Mouse (Mus musculus) limb, embryonic 12.5 days (tissue): ENCODE data around the gene Zfp618. TPM values are rescaled to one million over a fixed set of nuclear protein-coding genes. Genes with fewer than 3 reads are reported as not detected.

Source experiments
- ATAC-seq: fragments of 200-750 bp; cut with Nextera tagmentation; 2 replicates; pipeline ENCODE4 v1.8.0; 2017; ENCODE audit warnings: low read depth, moderate TSS enrichment; ENCODE audit not compliant: insufficient number of reproducible peaks, insufficient read depth, low FRiP score, low TSS enrichment
- H3K27ac ChIP-seq: fragments of 300-500 bp; sonication (generic); 2 replicates; pipeline ENCODE4 v1.5.1; 2016; ENCODE audit warnings: mild to moderate bottlenecking, moderate library complexity
- H3K27me3 ChIP-seq: fragments of 300-500 bp; sonication (generic); 2 replicates; pipeline ENCODE4 v1.6.1; 2016; ENCODE audit warnings: mild to moderate bottlenecking, moderate library complexity
- H3K36me3 ChIP-seq: fragments of 300-500 bp; sonication (generic); 2 replicates; pipeline ENCODE4 v1.6.1; 2016; ENCODE audit warnings: mild to moderate bottlenecking, moderate library complexity
- H3K4me1 ChIP-seq: fragments of 300-500 bp; sonication (generic); replicated peaks from 2 replicates; pipeline ENCODE4 v1.6.1; 2016
- H3K4me2 ChIP-seq: fragments of 300-500 bp; sonication (generic); 2 replicates; pipeline ENCODE4 v1.6.1; 2016; ENCODE audit warnings: mild to moderate bottlenecking, moderate library complexity
- H3K4me3 ChIP-seq: fragments of 300-500 bp; sonication (generic); replicated peaks from 2 replicates; pipeline ENCODE4 v1.5.1; 2016; ENCODE audit warnings: mild to moderate bottlenecking
- H3K9ac ChIP-seq: fragments of 300-500 bp; sonication (generic); replicated peaks from 2 replicates; pipeline ENCODE4 v1.6.1; 2016; ENCODE audit warnings: mild to moderate bottlenecking, moderate library complexity
- H3K9me3 ChIP-seq: fragments of 300-500 bp; sonication (generic); 2 replicates; pipeline ENCODE4 v1.6.1; 2016; ENCODE audit warnings: mild to moderate bottlenecking, moderate library complexity
- WGBS: fragments of 180-500 bp; shearing (Covaris S2); methylation state at CpG from one replicate; pipeline ENCODE4 v1.1.7; 2016; 5-methylcytosine and 5-hydroxymethylcytosine counted together
- polyA plus RNA-seq: library from polyadenylated mRNA; unstranded; fragments of >200 nt; fragmentation: Nextera tagmentation; extraction: Ambion mirVana; gene quantifications from 2 replicates; pipeline ENCODE4 v1.2.1, GENCODE M21; 2016

Zfp618 gene
- polyA plus RNA-seq, 1 experiment from 2014 or later: 46.1 TPM

DNA sequence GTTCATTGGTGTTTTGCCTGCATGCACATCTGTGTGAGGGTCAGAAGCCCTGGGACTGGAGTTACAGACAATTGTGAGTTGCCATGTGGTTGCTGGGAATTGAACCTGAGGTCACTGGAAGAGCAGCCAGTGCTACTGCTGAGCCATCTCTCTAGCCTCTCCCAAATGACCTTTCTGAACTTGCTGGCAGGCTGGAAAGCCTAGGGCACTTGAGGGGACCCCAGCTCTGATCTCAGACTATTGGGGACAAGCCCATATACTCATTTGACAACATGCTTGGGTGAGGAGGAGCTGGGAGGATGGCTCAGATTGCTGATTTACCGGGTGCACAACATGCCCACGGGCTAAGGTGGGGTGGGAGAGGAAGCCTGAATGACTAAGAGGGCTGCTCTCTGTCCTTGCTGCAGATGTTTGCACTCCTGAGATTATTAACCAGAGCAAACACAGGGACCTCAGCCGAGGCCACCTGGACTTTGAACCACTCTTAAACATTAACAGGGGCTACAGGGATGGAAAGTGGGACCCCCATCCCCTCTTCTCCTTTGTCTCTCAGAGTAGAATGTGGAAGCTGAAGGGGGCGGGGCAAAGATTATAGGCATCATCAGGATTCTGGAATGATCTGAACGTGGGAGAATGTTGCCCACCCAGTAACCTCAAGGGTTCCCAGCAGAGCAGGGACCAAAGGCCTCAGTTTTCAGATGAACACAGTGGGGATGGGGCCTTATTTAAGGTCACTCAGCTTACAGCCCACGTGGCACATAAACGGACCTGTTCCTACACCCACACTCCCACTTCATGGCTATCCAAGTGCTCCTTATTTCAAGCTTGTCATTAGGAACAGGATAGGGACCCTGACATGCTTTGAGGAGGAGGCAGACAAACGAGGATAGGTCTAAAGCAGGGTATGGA, 191.6 kb downstream of the Zfp618 start:
- Histone ChIP-seq H3K9me3 (no peaks in the 10 kb centered on the region), H3K27me3 (no peaks in the 10 kb centered on the region), H3K27ac (no peak overlapping the region), H3K4me2 (no peak overlapping the region), H3K4me1 (no peaks in the 10 kb centered on the region), H3K36me3 (no peaks in the 10 kb centered on the region), H3K4me3 (no peak overlapping the region), H3K9ac (no peak overlapping the region)
- no peak for ATAC-seq
- 67% methylated on average over 8 of the region's 8 CpGs for WGBS

DNA sequence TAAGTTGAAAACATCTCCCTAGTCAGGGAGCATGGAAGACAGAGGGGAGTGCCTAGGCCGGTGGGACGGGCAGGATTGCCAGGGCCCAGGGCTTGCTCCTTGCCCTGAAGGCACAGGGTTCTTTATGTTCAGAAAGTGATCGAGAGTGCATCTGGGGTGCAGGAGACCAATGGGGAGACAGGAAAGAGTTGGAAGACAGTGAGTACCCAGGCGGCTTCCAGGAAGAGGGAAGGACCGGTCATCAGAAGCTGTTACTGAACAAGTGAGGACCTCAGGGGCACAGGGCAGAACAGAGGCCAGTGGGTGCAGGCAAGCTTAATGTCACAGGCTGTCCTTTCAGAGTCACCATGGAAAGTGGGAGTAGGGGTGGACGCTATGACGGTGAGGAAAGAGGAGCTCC, 192.8 kb downstream of the Zfp618 start:
- Histone ChIP-seq H3K9ac (no peak overlapping the region), H3K4me1 (no peaks in the 10 kb centered on the region), H3K4me3 (no peak overlapping the region), H3K9me3 (no peaks in the 10 kb centered on the region), H3K36me3 (no peaks in the 10 kb centered on the region), H3K27me3 (no peaks in the 10 kb centered on the region), H3K27ac (no peak overlapping the region), H3K4me2 (no peak overlapping the region)
- ATAC-seq: no peak; the same call in 1 of the 2 replicates
- WGBS: 85% methylated on average over 7 of the region's 7 CpGs

DNA sequence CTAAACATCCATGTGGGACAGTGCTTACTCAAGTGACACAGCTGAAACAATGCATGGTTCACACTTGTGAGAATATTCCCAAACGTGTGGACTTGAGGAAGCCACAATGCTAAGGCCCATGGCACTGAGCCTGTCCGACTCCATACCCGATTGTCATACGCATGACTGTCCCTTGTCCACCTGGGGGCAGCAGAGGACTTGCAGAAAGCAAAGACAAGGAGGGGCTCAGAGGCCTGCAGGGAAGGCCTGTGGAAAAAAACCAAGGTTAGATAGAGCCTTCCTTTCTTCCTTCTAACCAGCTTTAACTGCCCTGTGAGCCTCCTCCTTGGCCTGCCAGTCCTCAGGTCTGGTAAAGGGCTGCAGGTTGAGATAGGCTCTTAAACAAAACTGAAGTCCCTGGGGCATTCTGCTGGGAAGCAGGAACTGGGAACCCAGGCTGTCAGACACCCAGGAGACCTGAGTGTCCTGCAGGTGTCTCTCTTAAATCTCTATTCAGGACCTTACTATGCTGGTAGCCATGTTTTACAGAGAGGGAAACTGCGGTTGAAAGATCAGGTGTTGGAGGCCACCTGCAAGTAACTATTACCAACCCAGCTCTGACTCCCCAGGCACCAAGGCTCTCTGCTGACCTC, 193.7 kb downstream of the Zfp618 start:
- Histone ChIP-seq H3K9ac (no peak overlapping the region), H3K4me1 (no peaks in the 10 kb centered on the region), H3K4me3 (no peak overlapping the region), H3K9me3 (no peaks in the 10 kb centered on the region), H3K4me2 (no peak overlapping the region), H3K27me3 (no peaks in the 10 kb centered on the region), H3K27ac (no peak overlapping the region), H3K36me3 (no peaks in the 10 kb centered on the region)
- 14% methylated on average over 5 of the region's 5 CpGs for WGBS
- ATAC-seq: peak; percentile 64; the same call in 1 of the 2 replicates

DNA sequence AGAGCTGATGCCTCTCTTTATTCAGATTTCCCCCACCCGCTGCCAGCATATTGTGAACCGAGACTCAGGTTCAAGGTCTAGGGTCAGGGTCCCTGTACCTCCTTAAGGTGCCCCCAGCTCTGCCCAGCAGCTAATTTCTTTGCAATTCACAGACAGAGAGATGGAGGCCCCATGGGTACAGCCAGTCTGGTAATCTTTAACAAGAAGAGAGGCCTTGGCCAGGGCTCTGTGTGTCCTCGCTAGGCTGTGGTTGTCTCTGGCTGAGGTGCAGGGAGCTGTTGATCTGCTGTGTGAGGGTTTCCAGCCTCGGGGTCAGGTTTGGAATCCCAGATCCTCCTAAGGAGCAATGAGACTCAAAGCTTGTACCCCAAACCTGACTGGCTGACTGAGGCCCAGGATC, 200.3 kb downstream of the Zfp618 start:
- no peak for ATAC-seq
- Histone ChIP-seq H3K27ac (no peak overlapping the region), H3K9ac (no peak overlapping the region)

DNA sequence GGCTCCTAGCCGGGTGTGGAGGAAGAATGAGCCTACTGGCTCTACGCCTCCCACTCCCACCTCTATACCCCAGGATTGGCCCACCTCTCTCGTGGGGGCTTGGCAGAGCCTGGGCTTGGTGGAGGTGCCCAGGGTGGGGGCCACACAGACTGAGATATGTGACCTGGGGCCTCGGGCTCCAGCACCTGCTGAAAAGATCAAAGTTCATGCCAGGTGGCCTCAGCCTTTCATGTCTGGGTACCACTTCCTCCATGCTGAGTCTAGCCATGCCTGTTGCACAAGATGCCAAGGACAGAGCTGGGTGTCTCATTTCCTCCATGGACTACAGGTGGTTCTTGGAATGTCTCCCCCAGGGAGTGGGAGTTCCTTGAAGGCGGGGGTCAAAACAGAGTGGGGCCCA, 200.9 kb downstream of the Zfp618 start:
- H3K27ac ChIP-seq: no peak overlapping the region
- H3K9ac ChIP-seq: no peak overlapping the region
- H3K9me3 ChIP-seq: no peaks in the 10 kb centered on the region
- 85% methylated on average over 5 of the region's 5 CpGs for WGBS
- H3K27me3 ChIP-seq: peaks cover 24% of the 10 kb centered on the region
- no peak for ATAC-seq
- no peaks in the 10 kb centered on the region for H3K4me1 ChIP-seq
- H3K36me3 ChIP-seq: no peaks in the 10 kb centered on the region
- no peak overlapping the region for H3K4me2 ChIP-seq
- H3K4me3 ChIP-seq: no peak overlapping the region

More for the DNA sequence above, 200.3 kb downstream of the Zfp618 start:
- no peaks in the 10 kb centered on the region for H3K9me3 ChIP-seq
- no peak overlapping the region for H3K4me3 ChIP-seq
- H3K4me1 ChIP-seq: no peaks in the 10 kb centered on the region
- H3K36me3 ChIP-seq: no peaks in the 10 kb centered on the region
- 87% methylated on average over 4 of the region's 4 CpGs for WGBS
- peaks cover 18% of the 10 kb centered on the region for H3K27me3 ChIP-seq
- no peak overlapping the region for H3K4me2 ChIP-seq

DNA sequence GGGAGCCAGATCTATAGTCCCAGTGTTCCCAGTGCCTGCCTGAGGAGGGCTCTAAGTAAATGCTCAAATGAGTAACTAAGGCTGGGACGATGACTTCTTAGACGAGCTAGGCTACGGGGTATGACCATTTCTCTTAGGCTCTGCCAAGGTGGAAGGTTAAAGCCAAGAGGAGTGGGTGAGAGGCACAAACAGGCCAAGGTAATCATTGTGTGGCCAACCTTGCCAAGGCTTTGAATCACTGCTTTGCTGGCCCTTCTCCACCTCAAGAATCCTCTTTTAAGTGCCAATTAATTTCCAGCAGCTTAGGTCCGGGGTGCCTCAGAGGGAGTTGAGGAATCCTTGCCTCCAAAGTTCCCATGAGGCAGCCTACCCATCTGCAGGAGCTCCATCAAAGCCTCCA, 204.7 kb downstream of the Zfp618 start:
- Histone ChIP-seq H3K4me1 (no peaks in the 10 kb centered on the region), H3K27ac (no peak overlapping the region), H3K4me2 (no peak overlapping the region), H3K4me3 (no peak overlapping the region), H3K27me3 (peaks cover 41% of the 10 kb centered on the region), H3K9me3 (no peaks in the 10 kb centered on the region), H3K36me3 (no peaks in the 10 kb centered on the region), H3K9ac (no peak overlapping the region)
- ATAC-seq: no peak
- WGBS: 88% methylated on average over 4 of the region's 4 CpGs

DNA sequence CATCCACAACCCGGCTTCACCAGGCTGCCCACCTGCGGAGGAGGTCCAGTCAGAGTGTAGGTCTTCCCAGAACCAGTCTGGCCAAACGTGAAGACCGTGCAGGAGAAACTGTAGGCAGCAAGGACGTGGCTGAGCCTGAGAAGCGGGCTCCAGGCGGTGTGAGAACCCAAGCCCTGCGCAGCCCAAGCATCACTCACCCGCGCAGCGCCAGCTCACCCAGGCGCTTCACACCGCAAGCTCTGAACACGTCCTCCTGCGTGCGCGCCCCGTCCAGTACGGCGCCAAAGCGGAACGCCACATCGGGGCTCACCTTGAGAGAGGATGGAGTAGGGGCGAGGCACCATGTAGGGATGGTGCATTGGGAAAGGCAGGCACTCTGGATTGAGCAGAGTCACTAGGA, 205.7 kb downstream of the Zfp618 start:
- Histone ChIP-seq H3K36me3 (no peaks in the 10 kb centered on the region), H3K9ac (no peak overlapping the region), H3K4me1 (no peaks in the 10 kb centered on the region), H3K4me2 (no peak overlapping the region), H3K27ac (no peak overlapping the region), H3K4me3 (no peak overlapping the region), H3K27me3 (peaks cover 41% of the 10 kb centered on the region), H3K9me3 (no peaks in the 10 kb centered on the region)
- WGBS: 48% methylated on average over 24 of the region's 24 CpGs
- ATAC-seq: no peak

DNA sequence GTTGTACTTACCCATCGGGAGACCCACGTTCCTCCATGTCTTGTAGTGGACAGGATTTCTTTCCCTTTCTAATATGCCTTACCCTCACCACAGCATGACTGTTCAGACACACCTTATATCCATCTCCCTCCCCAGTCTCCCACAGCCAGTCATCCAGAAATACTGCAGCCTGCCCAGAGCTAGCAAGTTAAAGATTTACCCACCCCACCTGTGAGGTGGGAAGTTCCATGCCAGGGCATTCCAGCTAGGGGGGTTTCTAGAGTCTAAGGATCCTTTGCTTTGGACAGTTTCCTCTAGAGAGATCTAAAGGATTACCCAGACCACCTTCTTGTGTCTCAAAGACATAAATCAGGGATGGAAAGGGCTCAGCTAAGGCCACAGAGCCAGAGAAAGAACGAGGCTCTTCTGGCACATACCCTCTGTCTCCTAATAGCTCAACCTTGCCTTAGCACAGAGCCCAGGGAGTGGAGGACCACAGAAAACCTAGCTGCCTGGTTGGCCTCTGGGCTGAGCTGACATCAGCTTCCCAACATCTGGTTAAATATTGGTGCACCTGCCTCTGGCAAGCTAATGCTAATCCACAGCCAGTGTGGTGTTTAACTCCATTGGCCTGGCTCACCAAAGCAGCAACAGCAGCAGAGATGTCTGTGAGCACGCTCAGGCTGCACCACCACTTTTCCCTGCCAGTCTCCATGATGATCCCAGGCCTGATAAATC, 206.8 kb downstream of the Zfp618 start, which contains the start of gene Kif12:
TSS of gene Kif12 (minus strand) at position 163 of the 717 bp plus-strand sequence.
- H3K27ac ChIP-seq: no peak within 1 kb of the TSS
- H3K9me3 ChIP-seq: no peaks in the 10 kb centered on the region
- no peak within 1 kb of the TSS for H3K4me3 ChIP-seq
- ATAC-seq: no peak
- H3K9ac ChIP-seq: no peak within 1 kb of the TSS
- H3K4me2 ChIP-seq: no peak within 1 kb of the TSS
- H3K36me3 ChIP-seq: no peaks in the 10 kb centered on the region
- WGBS: 74% methylated on average over 4 of the region's 4 CpGs
- no peaks in the 10 kb centered on the region for H3K4me1 ChIP-seq
- peaks cover 41% of the 10 kb centered on the region for H3K27me3 ChIP-seq

DNA sequence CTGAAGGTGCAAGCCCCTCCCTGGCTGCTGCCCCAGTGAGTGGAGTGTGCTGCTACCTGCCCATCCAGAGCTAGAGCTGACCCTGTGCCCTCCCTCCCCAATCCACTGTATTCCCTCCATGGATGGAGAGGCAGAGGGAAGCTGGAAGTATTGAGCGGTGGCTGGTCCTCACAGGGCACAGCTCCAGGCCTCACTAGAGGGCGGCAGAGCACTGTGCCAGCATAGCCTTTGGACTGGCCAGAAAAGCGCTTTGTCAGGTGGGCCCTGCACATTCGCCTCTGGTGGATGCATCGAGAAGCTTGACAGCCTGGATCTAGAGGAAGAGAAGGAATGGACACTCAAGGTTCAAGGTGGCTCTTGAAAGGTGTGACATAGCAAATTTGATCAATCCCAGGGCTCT, 216.2 kb downstream of the Zfp618 start:
- 0 out of 2 replicates have a peak overlapping the region, but pooled peaks have one; percentile 18 for H3K9ac ChIP-seq
- 0 out of 2 replicates have a peak, but pooled peaks cover 4% of the 10 kb centered on the region for H3K4me1 ChIP-seq
- 12% methylated on average over 5 of the region's 5 CpGs for WGBS
- no peak overlapping the region for H3K27ac ChIP-seq
- peak; percentile 66 for ATAC-seq
- H3K36me3 ChIP-seq: no peaks in the 10 kb centered on the region
- H3K27me3 ChIP-seq: no peaks in the 10 kb centered on the region
- H3K9me3 ChIP-seq: no peaks in the 10 kb centered on the region
- H3K4me3 ChIP-seq: no peak overlapping the region
- no peak overlapping the region for H3K4me2 ChIP-seq

DNA sequence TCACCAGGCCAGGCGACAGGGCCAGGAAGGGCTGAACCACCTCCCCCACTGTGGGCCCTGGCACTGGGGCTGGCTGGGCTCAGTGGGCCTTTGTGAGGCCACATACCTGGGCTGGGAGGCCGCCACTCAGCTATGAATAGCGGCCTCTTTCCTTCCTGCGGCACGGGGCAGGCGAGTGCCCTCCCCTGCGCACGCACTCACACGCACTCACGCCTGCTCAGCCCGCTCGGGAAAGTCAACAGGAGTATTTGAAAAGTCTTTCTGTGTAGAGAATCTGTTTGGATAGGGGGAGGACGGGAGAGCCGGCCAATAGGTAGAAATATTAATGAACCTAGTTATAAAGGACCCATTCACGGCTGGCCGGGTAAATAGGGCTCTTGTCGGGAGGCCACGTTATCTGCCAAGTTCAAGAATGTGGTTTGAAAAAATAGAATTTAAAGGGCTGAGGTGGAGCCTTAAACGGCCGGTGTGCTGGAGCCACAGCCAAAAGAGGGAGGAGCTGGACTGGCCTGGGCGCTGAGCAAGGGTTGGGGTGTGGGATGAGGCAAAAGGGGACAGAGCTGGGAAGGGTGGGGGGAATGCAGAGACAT, 221.0 kb downstream of the Zfp618 start:
- no peaks in the 10 kb centered on the region for H3K9me3 ChIP-seq
- no peak overlapping the region for H3K4me2 ChIP-seq
- 66% methylated on average over 21 of the region's 21 CpGs for WGBS
- H3K9ac ChIP-seq: no peak overlapping the region
- H3K27ac ChIP-seq: peak overlapping the region; percentile 88
- H3K36me3 ChIP-seq: no peaks in the 10 kb centered on the region
- no peak overlapping the region for H3K4me3 ChIP-seq
- no peaks in the 10 kb centered on the region for H3K27me3 ChIP-seq
- peak; percentile 80 for ATAC-seq
- peaks cover 31% of the 10 kb centered on the region for H3K4me1 ChIP-seq
